Mouse (Mus musculus) kidney, embryonic 16.5 days (tissue): ENCODE data around the gene Khk. TPM values are rescaled to one million over a fixed set of nuclear protein-coding genes. Genes with fewer than 3 reads are reported as not detected.

Experiments used
- ATAC-seq: fragments of 200-750 bp; cut with Nextera tagmentation; 2 replicates; pipeline ENCODE4 v1.8.0; 2017; ENCODE audit warnings: moderate TSS enrichment; ENCODE audit not compliant: low FRiP score, low TSS enrichment
- H3K27ac ChIP-seq: fragments of 300-500 bp; sonication (generic); 2 replicates; pipeline ENCODE4 v1.5.1; 2014; ENCODE audit warnings: low read length
- H3K27me3 ChIP-seq: fragments of 300-500 bp; sonication (generic); 2 replicates; pipeline ENCODE4 v1.6.1; 2014; ENCODE audit warnings: low read length, control low read depth, mixed read lengths; ENCODE audit not compliant: insufficient read depth
- H3K36me3 ChIP-seq: fragments of 300-500 bp; sonication (generic); 2 replicates; pipeline ENCODE4 v1.6.1; 2014; ENCODE audit warnings: low read length, control low read depth, mixed read lengths; ENCODE audit not compliant: insufficient read depth
- H3K4me1 ChIP-seq: fragments of 300-500 bp; sonication (generic); 2 replicates; pipeline ENCODE4 v1.6.1; 2014; ENCODE audit warnings: low read length, control low read depth, mixed read lengths; ENCODE audit not compliant: insufficient read depth
- H3K4me2 ChIP-seq: fragments of 300-500 bp; sonication (generic); replicated peaks from 2 replicates; pipeline ENCODE4 v1.6.1; 2014; ENCODE audit warnings: low read depth, low read length
- H3K4me3 ChIP-seq: fragments of 300-500 bp; sonication (generic); 2 replicates; pipeline ENCODE4 v1.5.1; 2014; ENCODE audit warnings: mild to moderate bottlenecking, low read length
- H3K9ac ChIP-seq: fragments of 300-500 bp; sonication (generic); replicated peaks from 2 replicates; pipeline ENCODE4 v1.6.1; 2014; ENCODE audit warnings: low read length
- H3K9me3 ChIP-seq: fragments of 300-500 bp; sonication (generic); 2 replicates; pipeline ENCODE4 v1.6.1; 2016; ENCODE audit warnings: low read length, control low read depth
- WGBS: fragments of 180-500 bp; shearing (Covaris S2); extraction: QIAGEN DNeasy Blood & Tissue Kit; methylation state at CpG from one replicate; pipeline ENCODE4 v1.1.7; 2014; 5-methylcytosine and 5-hydroxymethylcytosine counted together
- polyA plus RNA-seq: library from polyadenylated mRNA; unstranded; fragments of >200 nt; fragmentation: Nextera tagmentation; extraction: Ambion mirVana; gene quantifications from 2 replicates; pipeline ENCODE4 v1.2.1, GENCODE M21; 2015

Khk gene
- polyA plus RNA-seq, 1 experiment from 2014 or later = 41.4 TPM

- Histone ChIP-seq H3K9me3 (no peaks in the 10 kb centered on the region), H3K27me3 (no peaks in the 10 kb centered on the region), H3K9ac (0 out of 2 replicates have a peak overlapping the region, but pooled peaks have one; percentile 27), H3K4me2 (peak overlapping the region; percentile 41; the same call in 1 of the 2 replicates), H3K36me3 (no peaks in the 10 kb centered on the region), H3K27ac (no peak overlapping the region), H3K4me3 (no peak overlapping the region), H3K4me1 (peaks cover 4% of the 10 kb centered on the region; the same call in 1 of the 2 replicates)
- 43% methylated on average over 7 of the region's 7 CpGs for WGBS
- ATAC-seq = peak; percentile 43; the same call in 1 of the 2 replicates
Measured at GRCm38 (mm10) chr5:30927945-30928529, 6.8 kb downstream of the Khk start.

- peak; percentile 37; the same call in 1 of the 2 replicates for ATAC-seq
- no peaks in the 10 kb centered on the region for H3K9me3 ChIP-seq
- no peak overlapping the region for H3K27ac ChIP-seq
- no peaks in the 10 kb centered on the region for H3K36me3 ChIP-seq
- WGBS = 30% methylated on average over 4 of the region's 4 CpGs
- H3K4me2 ChIP-seq = no peak overlapping the region
- H3K4me3 ChIP-seq = no peak overlapping the region
- no peaks in the 10 kb centered on the region for H3K27me3 ChIP-seq
- H3K9ac ChIP-seq = no peak overlapping the region
- 0 out of 2 replicates have a peak, but pooled peaks cover 3% of the 10 kb centered on the region for H3K4me1 ChIP-seq
Measured at GRCm38 (mm10) chr5:30930121-30930520, 8.9 kb downstream of the Khk start.

GRCm38 (mm10) chr5:30930846-30931245, 9.6 kb downstream of the Khk start:
- WGBS = 81% methylated on average over 6 of the region's 6 CpGs

GRCm38 (mm10) chr5:30931378-30931777, 10.1 kb downstream of the Khk start:
- H3K4me3 ChIP-seq = no peak overlapping the region
- no peaks in the 10 kb centered on the region for H3K36me3 ChIP-seq
- H3K27me3 ChIP-seq = no peaks in the 10 kb centered on the region
- H3K4me1 ChIP-seq = 0 out of 2 replicates have a peak, but pooled peaks cover 3% of the 10 kb centered on the region
- H3K4me2 ChIP-seq = no peak overlapping the region
- H3K9me3 ChIP-seq = no peaks in the 10 kb centered on the region
- H3K27ac ChIP-seq = no peak overlapping the region
- no peak for ATAC-seq
- WGBS = 84% methylated on average over 4 of the region's 4 CpGs
- no peak overlapping the region for H3K9ac ChIP-seq

More at GRCm38 (mm10) chr5:30930846-30931245, 9.6 kb downstream of the Khk start:
- Histone ChIP-seq H3K27me3 (no peaks in the 10 kb centered on the region), H3K4me1 (0 out of 2 replicates have a peak, but pooled peaks cover 3% of the 10 kb centered on the region), H3K4me3 (no peak overlapping the region), H3K27ac (no peak overlapping the region), H3K36me3 (no peaks in the 10 kb centered on the region), H3K4me2 (no peak overlapping the region), H3K9me3 (no peaks in the 10 kb centered on the region), H3K9ac (no peak overlapping the region)
- ATAC-seq = no peak

GRCm38 (mm10) chr5:30933705-30934104, 12.5 kb downstream of the Khk start:
- Histone ChIP-seq H3K4me1 (no peaks in the 10 kb centered on the region), H3K4me3 (no peak overlapping the region), H3K9me3 (no peaks in the 10 kb centered on the region), H3K4me2 (no peak overlapping the region), H3K27ac (no peak overlapping the region), H3K36me3 (no peaks in the 10 kb centered on the region), H3K9ac (no peak overlapping the region), H3K27me3 (no peaks in the 10 kb centered on the region)
- 64% methylated on average over 5 of the region's 5 CpGs for WGBS
- no peak for ATAC-seq

- Histone ChIP-seq H3K27ac (no peak overlapping the region), H3K9me3 (no peaks in the 10 kb centered on the region), H3K27me3 (no peaks in the 10 kb centered on the region), H3K4me1 (no peaks in the 10 kb centered on the region), H3K36me3 (no peaks in the 10 kb centered on the region), H3K4me3 (no peak overlapping the region), H3K4me2 (no peak overlapping the region), H3K9ac (no peak overlapping the region)
- 89% methylated on average over 5 of the region's 5 CpGs for WGBS
- ATAC-seq = no peak
Measured at GRCm38 (mm10) chr5:30934725-30935461, 13.7 kb downstream of the Khk start.

- Histone ChIP-seq H3K9ac (no peak overlapping the region), H3K9me3 (no peaks in the 10 kb centered on the region), H3K4me1 (peaks cover 7% of the 10 kb centered on the region; the same call in 1 of the 2 replicates), H3K4me2 (no peak overlapping the region), H3K27ac (no peak overlapping the region), H3K4me3 (no peak overlapping the region), H3K27me3 (no peaks in the 10 kb centered on the region), H3K36me3 (no peaks in the 10 kb centered on the region)
- WGBS = 91% methylated on average over 2 of the region's 2 CpGs
- ATAC-seq = no peak
Measured at GRCm38 (mm10) chr5:30943004-30943403, 21.8 kb downstream of the Khk start.

- 88% methylated on average over 6 of the region's 6 CpGs for WGBS
Measured at GRCm38 (mm10) chr5:30944344-30944743, 23.1 kb downstream of the Khk start.

GRCm38 (mm10) chr5:30944956-30945781, 23.9 kb downstream of the Khk start, which contains the start of gene Cgref1:
TSS of gene Cgref1 (minus strand) at chr5:30945591.
- Histone ChIP-seq H3K4me2 (peak within 1 kb of the TSS; percentile 87), H3K9ac (peak within 1 kb of the TSS; percentile 72), H3K27ac (no peak within 1 kb of the TSS), H3K9me3 (no peaks in the 10 kb centered on the region), H3K4me3 (peak within 1 kb of the TSS; percentile 56), H3K4me1 (peaks cover 20% of the 10 kb centered on the region), H3K27me3 (no peaks in the 10 kb centered on the region), H3K36me3 (no peaks in the 10 kb centered on the region)
- peak; percentile 53 for ATAC-seq
- WGBS = 6% methylated on average over 44 of the region's 44 CpGs

More at GRCm38 (mm10) chr5:30944344-30944743, 23.1 kb downstream of the Khk start:
- Histone ChIP-seq H3K36me3 (no peaks in the 10 kb centered on the region), H3K9ac (no peak overlapping the region), H3K27me3 (no peaks in the 10 kb centered on the region), H3K9me3 (no peaks in the 10 kb centered on the region), H3K27ac (no peak overlapping the region), H3K4me2 (no peak overlapping the region), H3K4me1 (peaks cover 15% of the 10 kb centered on the region), H3K4me3 (no peak overlapping the region)
- no peak for ATAC-seq
